Mouse (Mus musculus) G1E-ER4 (cell line): ENCODE results near the gene Zfp266. TPM values are rescaled to one million over a fixed set of nuclear protein-coding genes. Genes with fewer than 3 reads are reported as not detected.

Experiments
- GATA1 ChIP-seq: IDR thresholded peaks from one replicate; pipeline ENCODE4 v1.8.0; 2012; ENCODE audit warnings: low read length, inconsistent platforms
- polyA plus RNA-seq: library from polyadenylated mRNA; stranded (reverse); fragments of >175 nt; gene quantifications from 2 replicates; pipeline ENCODE4 v1.2.3, GENCODE M21; 2012

Zfp266 gene
- polyA plus RNA-seq = 0.79 and 0.90 TPM in 2 replicates

DNA sequence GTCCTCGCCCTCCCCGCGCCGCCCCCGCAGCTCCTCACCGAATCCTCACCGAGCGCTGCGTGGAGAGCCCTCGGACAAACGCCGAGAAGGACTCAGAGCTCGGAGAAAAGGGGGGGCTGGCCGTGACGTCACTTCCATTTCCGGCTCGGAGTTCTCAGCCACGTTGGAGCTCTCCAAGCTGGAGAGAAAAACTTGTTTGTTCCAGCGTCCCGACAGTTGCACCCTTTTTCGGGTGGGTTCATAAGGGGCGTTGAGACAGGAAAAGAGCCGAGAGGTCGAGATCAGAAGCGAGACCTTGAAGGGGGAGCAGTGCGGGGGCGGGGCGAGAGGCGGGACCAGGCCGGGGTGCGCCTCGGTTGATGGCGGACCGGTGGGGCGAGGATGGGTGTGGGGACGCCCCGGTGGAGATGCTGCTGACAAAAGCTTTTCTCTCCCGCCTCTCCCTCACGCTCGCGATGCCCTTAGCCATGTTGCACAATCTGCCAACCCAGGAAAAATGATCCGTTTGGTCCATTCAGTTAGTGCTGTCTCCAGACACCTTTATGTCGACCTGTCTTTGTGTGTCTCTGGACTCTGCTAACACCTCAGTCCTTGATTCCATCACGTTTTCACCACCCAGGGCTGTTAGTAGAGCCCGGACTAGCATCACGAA, at the start of gene Zfp266:
Zfp266 (minus strand) TSS at position 112 of the 652 bp plus-strand sequence.
- no peak for TF ChIP-seq GATA1

DNA sequence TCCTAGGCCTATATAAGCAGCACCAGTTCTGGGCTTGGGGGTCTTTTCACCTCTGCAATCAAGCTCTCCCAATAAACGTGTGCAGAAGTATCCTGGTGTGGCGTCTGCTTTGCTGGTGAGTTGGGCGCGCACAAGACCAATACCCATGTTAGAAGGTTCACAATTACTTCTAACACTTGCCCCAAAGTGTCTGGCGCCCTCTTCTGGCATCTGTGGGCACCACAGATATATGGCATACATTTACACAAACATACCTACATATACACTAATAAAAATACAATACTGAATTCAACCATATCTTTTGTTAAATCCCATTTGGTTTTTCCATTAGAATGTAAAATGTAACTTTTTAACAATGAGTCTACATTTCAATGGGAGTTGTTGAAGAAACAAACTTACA, 41.0 kb upstream of the Zfp266 start:
- TF ChIP-seq GATA1 = no peak

- TF ChIP-seq GATA1 = no peak
These were observed 31.5 kb upstream of the Zfp266 start for GRCm38 (mm10) chr9:20552698-20553097.

- no peak for TF ChIP-seq GATA1
These were observed 30.6 kb upstream of the Zfp266 start for GRCm38 (mm10) chr9:20551781-20552275.

DNA sequence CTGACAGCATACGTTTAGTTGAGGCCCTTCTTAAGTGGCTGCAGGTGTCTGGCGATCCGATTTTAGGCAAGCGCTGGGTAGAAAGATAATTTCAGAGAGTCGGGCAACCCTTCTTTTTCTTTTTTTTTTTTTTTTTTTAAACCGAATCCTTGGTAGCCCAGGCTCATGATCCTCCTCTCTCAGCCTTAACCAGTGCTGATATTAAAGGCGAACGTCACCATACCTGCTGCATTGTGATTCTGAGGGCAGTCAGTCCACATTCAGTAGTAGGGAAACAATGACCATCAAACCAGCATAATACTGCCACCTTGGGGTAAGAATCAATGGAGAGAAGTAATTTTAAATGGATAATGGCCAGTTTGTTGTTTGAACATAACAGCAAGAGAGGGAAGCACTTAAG, 23.9 kb upstream of the Zfp266 start:
- TF ChIP-seq GATA1 = no peak

- TF ChIP-seq GATA1 = no peak
These were observed 23.0 kb upstream of the Zfp266 start for GRCm38 (mm10) chr9:20544070-20544821.

DNA sequence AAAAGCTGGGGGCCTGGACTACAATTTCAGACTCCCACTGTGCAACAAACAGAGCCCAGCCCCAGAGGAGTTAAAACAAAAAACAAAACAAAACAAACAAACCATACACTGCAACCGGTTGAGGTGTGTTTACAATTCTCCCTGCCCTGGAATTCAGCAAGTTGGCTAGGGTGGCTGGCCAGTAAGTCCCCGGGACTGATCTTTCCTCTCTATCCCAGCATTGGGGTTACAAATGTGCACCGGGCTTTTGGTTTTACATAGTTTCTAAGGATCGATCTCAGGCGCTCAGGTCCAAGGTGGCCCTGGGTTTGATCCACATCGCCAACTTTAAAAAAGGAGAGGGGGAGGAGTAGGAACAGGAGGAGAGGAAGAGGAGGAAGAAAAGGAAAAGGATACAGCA, 22.3 kb upstream of the Zfp266 start:
- no peak for TF ChIP-seq GATA1

GRCm38 (mm10) chr9:20536598-20536997, 15.4 kb upstream of the Zfp266 start:
- no peak for TF ChIP-seq GATA1

DNA sequence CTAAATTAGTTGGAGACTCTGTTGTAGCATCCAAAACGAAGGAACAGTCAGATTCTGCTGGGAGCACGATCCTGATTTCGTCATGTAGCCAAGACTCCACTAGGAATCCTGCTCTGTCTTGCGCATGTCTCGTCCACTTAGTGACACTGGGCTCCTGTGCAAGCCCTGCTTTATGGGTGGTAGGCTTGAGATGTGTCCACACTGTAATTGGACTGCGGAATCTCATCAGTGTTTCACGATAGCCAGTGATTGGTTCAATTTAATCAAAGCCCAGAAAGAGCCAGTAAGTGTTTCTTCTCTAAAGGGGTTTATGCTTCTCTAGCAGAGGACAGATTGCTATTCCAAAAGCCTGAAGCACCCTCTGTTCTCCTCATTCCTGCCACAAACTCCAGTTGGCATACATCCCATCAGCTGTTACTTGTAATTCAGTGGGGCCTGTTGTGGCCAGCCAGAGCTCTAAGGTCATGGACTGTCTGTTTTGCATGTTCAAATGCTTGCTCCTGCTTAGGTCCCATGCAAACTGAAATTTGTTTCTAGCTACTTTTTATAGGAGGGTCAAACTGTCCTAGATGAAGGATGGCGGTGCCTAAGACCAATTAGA, 13.2 kb upstream of the Zfp266 start:
- no peak for TF ChIP-seq GATA1

- no peak for TF ChIP-seq GATA1
These were observed 546 bp downstream of the Zfp266 start for GRCm38 (mm10) chr9:20520531-20521210.

DNA sequence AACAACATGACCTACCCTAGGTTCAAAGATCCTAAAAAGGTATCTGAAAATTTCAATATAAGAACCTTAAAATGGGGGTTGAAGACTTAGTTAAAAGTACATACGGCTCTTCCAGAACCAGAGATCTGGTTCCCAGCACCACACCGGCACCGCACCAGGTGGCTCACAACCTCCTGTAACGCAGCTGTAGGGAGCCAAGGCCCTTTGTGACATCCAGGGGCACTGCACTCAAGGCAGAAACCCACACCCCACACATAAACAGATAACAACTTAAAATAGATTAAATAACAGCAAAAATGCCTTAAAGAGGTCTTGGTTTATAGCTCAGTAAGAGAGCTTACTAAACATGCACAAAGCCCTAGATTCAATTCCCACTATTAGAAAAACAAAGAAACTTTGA, 1.3 kb downstream of the Zfp266 start:
- TF ChIP-seq GATA1 = no peak

- TF ChIP-seq GATA1 = no peak
These were observed 2.5 kb downstream of the Zfp266 start for GRCm38 (mm10) chr9:20518708-20519107.

DNA sequence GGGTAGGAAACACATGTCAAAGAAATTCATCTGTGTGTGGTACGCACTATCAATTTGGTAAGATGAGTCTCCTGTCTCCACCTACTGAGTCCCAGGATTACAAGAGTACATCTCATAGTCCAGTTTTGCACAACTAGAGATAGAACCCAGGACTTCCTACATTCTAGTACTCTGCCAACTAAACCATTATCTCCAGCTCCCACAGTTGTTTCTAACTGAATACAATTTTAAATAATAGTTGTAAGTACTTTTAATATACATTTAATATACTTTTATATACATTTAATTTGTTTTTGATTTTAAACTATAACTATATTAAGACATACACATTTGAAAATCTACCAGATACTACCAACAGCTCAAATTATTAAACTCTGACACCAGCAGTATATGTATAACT, 3.5 kb downstream of the Zfp266 start:
- no peak for TF ChIP-seq GATA1

DNA sequence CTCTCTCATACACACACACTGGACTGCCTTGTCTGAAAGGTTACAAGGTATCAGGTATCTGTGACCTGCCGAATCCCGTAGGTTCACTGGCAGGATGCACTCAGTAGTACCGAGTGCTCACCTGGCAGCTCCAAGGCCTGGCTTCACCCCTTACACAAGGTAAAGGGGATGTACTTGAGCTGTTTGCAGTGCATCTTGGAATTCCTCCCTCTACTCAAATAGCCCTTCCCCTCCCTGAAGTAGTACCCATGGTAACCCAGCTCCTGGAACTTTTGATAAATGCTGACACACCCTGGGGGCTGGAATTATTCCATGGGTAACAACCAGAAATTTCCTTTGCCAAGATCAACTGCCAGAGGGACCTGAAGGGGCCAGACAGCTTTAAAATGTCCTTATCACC, 7.2 kb downstream of the Zfp266 start:
- no peak for TF ChIP-seq GATA1

GRCm38 (mm10) chr9:20512714-20513113, 8.5 kb downstream of the Zfp266 start:
- TF ChIP-seq GATA1 = no peak

DNA sequence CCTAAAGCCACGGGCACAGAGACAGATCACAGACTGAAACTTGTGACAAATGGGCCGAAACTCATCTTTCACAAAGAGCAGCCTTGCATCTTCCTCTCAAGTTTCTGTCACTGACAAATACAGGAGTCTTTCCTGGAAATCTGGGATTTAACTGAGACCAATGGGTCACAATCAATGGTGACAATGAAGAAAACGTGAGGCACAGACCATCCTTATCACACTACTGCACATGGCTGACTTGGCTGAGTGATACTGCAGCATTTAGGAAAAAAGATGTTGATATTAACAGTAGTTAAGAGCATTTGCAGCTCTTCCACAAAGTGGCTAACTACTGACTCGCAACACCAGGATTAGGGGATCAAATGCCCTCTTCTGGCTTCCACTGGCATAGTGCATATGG, 9.6 kb downstream of the Zfp266 start:
- no peak for TF ChIP-seq GATA1
